Mouse (Mus musculus) erythroblast, adult 5-6 weeks (primary cell): ENCODE data around the gene Slc36a3. TPM values are rescaled to one million over a fixed set of nuclear protein-coding genes. Genes with fewer than 3 reads are reported as not detected.
"Not testable (repeated sequence)": the region's sequence is repeated elsewhere in the genome, so short reads cannot be mapped to it uniquely, and the experiment has no call there.

Experiments
- ATAC-seq: replicated peaks from 2 replicates; pipeline ENCODE4 v1.8.0; 2016; ENCODE audit warnings: moderate number of reproducible peaks, mild to moderate bottlenecking, moderate TSS enrichment, inconsistent platforms; ENCODE audit not compliant: poor library complexity, low FRiP score, severe bottlenecking
- total RNA-seq, 2 experiments: library from RNA; stranded (forward) in 1 of 2; stranded (reverse) in 1 of 2; fragments of 150-400 nt in 1 of 2; fragments of 200-764, 138-1000 nt in 1 of 2; gene quantifications; 2 replicates each; pipeline versions ENCODE4 v1.2.3 to v1.2.4; 2015 to 2017; ENCODE audit warnings: low replicate concordance in 2 of 2

Slc36a3 gene
- total RNA-seq, 2 experiments from 2014 or later: not detected

DNA sequence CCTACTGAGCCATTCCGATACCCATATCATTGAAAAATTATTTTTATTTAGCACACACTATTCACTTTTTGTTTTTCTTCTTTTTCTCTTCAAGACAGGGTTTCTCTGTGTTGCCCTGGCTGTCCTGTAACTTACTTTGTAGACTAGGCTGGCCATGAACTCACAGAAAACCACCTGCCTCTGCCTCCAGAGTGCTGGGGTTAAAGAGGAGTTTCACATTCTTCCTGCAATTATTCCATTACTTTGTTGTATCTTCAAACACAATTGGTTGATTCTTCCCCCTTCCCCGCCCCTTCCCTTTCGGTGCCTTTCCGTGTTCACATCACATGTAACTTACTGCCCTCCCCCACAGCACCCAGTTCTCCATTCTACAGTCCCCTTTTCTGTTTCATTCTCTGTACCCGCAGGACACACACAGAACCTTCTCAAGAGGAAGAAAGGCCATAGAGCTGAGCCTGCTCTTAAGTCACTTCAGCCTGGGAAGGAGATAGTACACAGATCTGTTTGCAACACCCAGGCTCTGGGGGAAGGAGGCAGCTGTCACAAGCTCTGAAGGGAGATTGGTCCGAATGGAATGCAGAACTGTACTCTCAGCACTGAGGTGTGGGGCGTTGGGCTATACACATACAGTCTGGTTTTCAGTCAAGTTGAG is 38.2 kb downstream of the Slc36a3 start:
- ATAC-seq: no peak

- ATAC-seq: no peak
Measured at GRCm38 (mm10) chr11:55110566-55111169, 40.8 kb downstream of the Slc36a3 start.

GRCm38 (mm10) chr11:55109521-55110300 is 41.8 kb downstream of the Slc36a3 start:
- no peak for ATAC-seq

DNA sequence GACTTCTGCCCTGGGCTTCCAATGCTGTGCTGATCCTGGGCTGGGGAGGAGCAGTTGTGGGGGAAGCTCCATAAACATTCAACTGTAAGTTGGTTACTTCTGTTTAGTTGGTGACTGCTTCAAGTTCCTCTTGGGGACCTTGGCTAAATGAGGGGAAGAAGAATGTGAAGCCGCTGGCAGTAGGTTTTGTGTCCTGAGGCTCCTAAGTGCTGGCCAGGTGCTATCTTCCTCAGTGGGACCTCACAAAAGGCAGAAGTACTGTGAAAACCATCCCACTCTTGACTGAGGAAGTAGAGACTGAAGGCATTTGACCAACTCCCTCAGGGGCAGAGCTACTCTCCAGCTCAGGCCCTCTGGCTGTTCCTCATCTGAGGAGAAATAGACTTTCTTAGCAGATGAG is 44.9 kb downstream of the Slc36a3 start:
- no peak for ATAC-seq

- ATAC-seq: no peak
Measured at GRCm38 (mm10) chr11:55105389-55105788, 46.1 kb downstream of the Slc36a3 start.

- no peak for ATAC-seq
Measured at GRCm38 (mm10) chr11:55103229-55103628, 48.3 kb downstream of the Slc36a3 start.

GRCm38 (mm10) chr11:55102015-55102414 is 49.5 kb downstream of the Slc36a3 start:
- no peak for ATAC-seq

GRCm38 (mm10) chr11:55099868-55100267 is 51.6 kb downstream of the Slc36a3 start:
- ATAC-seq: no peak

- ATAC-seq: no peak
Measured at GRCm38 (mm10) chr11:55099019-55099771, 52.3 kb downstream of the Slc36a3 start.

DNA sequence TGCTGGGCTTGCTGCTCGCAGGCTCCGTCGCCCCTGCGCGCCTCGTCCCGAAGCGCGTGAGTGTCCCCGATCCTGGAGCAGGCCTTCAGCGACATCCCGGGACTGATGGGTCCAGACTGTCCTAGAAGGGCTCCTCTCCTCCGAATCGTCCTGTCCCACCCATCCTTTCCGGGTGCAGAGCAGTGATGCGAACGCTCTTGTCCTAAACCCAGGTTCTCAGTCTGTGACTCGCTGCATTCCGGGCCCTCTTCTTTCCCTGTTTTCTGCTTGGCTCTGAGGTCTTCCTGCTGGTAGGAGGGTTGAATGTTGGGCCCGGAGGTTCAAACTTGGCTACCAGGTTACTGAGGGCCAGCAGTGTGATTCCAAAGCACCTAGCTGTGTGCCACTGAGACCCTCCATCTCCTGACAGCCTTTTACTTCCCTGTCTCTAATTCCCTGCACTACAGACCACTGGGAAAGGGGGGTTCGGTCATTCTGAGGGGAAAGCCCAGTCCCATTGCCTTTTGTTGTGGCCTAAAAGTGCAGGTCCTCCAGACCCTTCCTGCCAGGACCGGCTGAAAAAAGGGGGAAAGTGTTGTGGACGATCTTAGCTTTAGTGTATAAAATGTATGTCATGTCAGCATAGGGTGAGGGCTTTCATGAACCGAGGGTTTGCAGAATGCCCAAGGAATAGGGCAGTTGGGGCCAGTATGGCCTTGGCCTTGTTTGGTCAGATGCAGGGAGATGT is 53.2 kb downstream of the Slc36a3 start:
- no peak for ATAC-seq

DNA sequence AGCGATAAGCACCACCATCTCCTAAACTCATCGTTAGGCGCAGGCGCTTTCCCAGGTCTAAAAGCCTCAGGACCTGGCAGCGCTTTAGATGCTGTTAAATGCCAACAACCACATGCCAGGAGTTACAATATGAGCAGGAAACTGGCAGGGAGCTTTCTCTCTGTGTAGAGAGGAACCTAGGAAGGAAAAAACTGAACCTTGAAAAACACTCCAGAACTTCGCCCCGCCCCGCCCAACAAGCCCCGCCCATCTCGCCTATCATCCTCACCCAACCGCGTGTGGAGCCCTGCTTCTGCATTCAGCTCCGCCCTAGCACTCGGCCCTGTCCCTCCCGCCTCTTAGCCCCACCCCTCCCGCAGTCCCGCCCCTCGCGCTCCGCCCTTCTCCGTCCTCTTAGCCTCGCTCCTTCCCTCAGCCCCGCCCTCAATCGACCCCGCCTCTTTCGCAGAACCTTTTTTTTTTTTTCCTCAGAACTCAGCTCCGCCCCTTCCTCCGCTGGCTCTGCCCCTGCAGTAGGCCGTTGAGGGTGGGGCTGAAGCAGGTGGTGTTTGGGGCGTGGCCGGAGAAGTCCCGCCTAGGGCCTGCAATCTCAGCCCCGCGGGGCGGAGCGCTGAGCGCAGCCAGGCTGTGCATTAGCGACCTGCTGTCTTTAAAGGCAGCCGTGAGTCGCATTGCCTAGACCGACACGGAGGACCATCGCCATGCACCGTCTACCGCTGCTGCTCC is 53.9 kb downstream of the Slc36a3 start, which contains the start of gene Gm2a:
Gene Gm2a, plus strand, starts transcription at position 653 of the 726 bp plus-strand sequence.
- peak; percentile 90 for ATAC-seq

DNA sequence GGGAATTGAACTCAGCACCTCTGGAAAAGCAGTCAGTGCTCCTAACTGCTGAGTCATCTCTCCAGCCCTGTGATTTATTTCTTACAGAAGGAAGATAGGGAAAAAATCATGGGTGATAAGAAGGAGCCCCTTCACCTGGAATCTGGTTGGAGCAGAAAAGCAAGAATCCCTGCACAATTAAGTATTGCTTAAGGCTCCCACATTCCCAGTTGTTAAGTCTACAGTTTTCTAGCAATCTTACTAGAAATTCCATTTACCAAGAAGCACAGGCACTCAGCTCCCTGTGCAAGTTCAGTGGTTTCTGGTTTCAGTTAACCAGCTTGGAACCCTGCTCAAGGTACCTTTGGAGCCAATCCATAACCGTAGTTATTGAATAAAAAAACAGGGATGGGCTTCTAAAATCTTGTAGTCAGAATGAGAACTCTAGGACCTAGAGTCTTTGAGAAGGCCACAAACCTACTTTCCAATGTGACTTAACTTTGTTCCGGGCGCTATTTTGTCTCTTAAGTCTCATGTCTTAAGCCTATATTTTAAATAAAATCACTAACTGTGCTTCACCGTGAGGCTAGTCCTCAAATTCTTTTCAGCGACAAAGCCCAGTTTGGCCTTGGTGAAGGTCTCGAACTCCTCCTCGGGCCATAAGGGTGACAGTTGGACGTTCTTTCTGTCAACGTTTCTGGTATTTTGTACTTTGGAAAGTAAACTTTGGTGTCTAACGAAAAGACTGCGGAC is 54.6 kb downstream of the Slc36a3 start:
- no peak for ATAC-seq

- ATAC-seq: not testable (repeated sequence)
Measured at GRCm38 (mm10) chr11:55096296-55096695, 55.2 kb downstream of the Slc36a3 start.

GRCm38 (mm10) chr11:55093096-55093495 is 58.4 kb downstream of the Slc36a3 start:
- no peak for ATAC-seq

GRCm38 (mm10) chr11:55089892-55090291 is 61.6 kb downstream of the Slc36a3 start:
- no peak for ATAC-seq

DNA sequence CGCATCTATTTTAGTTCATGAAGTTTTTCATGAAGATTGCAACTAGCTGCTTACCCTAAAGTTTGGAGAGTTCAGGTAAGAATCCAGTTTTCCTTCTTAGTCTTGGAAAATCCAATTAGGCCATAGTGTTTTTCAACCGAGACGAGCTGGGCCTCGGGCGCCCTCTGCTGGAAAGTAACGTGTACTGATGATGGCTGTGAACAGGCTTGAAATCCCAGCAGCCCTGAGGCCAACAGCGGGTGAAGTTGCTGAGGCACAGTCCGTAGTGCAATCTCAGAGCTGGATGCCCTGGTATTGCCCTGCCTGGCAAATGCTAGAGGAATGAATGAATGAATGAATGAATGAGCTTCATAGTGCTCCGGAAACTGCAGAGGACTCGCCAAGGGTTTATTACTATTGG is 64.5 kb downstream of the Slc36a3 start:
- peak; percentile 69 for ATAC-seq

- no peak for ATAC-seq
Measured at GRCm38 (mm10) chr11:55085396-55085795, 66.1 kb downstream of the Slc36a3 start.

- ATAC-seq: no peak
Measured at GRCm38 (mm10) chr11:55084629-55085028, 66.9 kb downstream of the Slc36a3 start.
